Mouse (Mus musculus): Measurements from ENCODE around the gene Hist1h2bk. TPM values are rescaled to one million over a fixed set of nuclear protein-coding genes. Genes with fewer than 3 reads are reported as not detected.

The Hist1h2bk gene
- total and polyA plus RNA-seq, 2 experiments from 2014 or later, result 0.34 to 573 TPM

Small RNAs within 50 kb of the gene (microRNA-seq; reads per million reads assigned to microRNA genes)
- not detected for gene Gm26300
- not detected for gene Gm44390
- gene Gm44486, result not detected

Other genes with a start within 250 kb of the Hist1h2bk start
- 677 and 1,354 TPM in 2 replicates for gene Hist1h2an, start 248.7 kb upstream of the Hist1h2bk start, total RNA-seq (2014; rRNA removed; ENCODE audit: low replicate concordance)
- 1.8 and 3.3 TPM in 2 replicates for gene Hist1h2an, start 248.7 kb upstream of the Hist1h2bk start, polyA plus RNA-seq (2015; fragmentation: Nextera tagmentation; extraction: Ambion mirVana)
- 250 and 332 TPM in 2 replicates for gene Hist1h2bp, start 248.4 kb upstream of the Hist1h2bk start, total RNA-seq (2014; rRNA removed; ENCODE audit: low replicate concordance)
- gene Hist1h2bp, start 248.4 kb upstream of the Hist1h2bk start, polyA plus RNA-seq (2015; fragmentation: Nextera tagmentation; extraction: Ambion mirVana), result 0.34 and 0.55 TPM in 2 replicates
- gene Hist1h2bq, start 225.7 kb upstream of the Hist1h2bk start, total RNA-seq (2014; rRNA removed; ENCODE audit: low replicate concordance), result 1,204 and 1,722 TPM in 2 replicates
- gene Hist1h2bq, start 225.7 kb upstream of the Hist1h2bk start, polyA plus RNA-seq (2015; fragmentation: Nextera tagmentation; extraction: Ambion mirVana), result 5.6 and 6.3 TPM in 2 replicates
- gene Hist1h2ao, start 225.4 kb upstream of the Hist1h2bk start, total RNA-seq (2014; rRNA removed; ENCODE audit: low replicate concordance), result not detected in 2 replicates
- gene Hist1h2ao, start 225.4 kb upstream of the Hist1h2bk start, polyA plus RNA-seq (2015; fragmentation: Nextera tagmentation; extraction: Ambion mirVana), result not detected in 2 replicates
- 1.1 and 2.7 TPM in 2 replicates for gene Hist1h4m, start 224.1 kb upstream of the Hist1h2bk start, total RNA-seq (2014; rRNA removed; ENCODE audit: low replicate concordance)
- not detected in 2 replicates for gene Hist1h4m, start 224.1 kb upstream of the Hist1h2bk start, polyA plus RNA-seq (2015; fragmentation: Nextera tagmentation; extraction: Ambion mirVana)
- 3,661 and 3,822 TPM in 2 replicates for gene Hist1h4n, start 203.7 kb upstream of the Hist1h2bk start, total RNA-seq (2014; rRNA removed; ENCODE audit: low replicate concordance)
- 2.0 and 2.4 TPM in 2 replicates for gene Hist1h4n, start 203.7 kb upstream of the Hist1h2bk start, polyA plus RNA-seq (2015; fragmentation: Nextera tagmentation; extraction: Ambion mirVana)
- gene Hist1h2ap, start 202.4 kb upstream of the Hist1h2bk start, total RNA-seq (2014; rRNA removed; ENCODE audit: low replicate concordance), result 1,615 and 1,927 TPM in 2 replicates
- gene Hist1h2ap, start 202.4 kb upstream of the Hist1h2bk start, polyA plus RNA-seq (2015; fragmentation: Nextera tagmentation; extraction: Ambion mirVana), result 664 and 726 TPM in 2 replicates
- gene Hist1h2br, start 202.1 kb upstream of the Hist1h2bk start, total RNA-seq (2014; rRNA removed; ENCODE audit: low replicate concordance), result 929 and 1,160 TPM in 2 replicates
- gene Hist1h2br, start 202.1 kb upstream of the Hist1h2bk start, polyA plus RNA-seq (2015; fragmentation: Nextera tagmentation; extraction: Ambion mirVana), result 5.2 and 6.5 TPM in 2 replicates
- gene Zfp184, start 90.8 kb upstream of the Hist1h2bk start, total RNA-seq (2014; rRNA removed; ENCODE audit: low replicate concordance), result 1.1 and 1.7 TPM in 2 replicates
- 2.1 and 2.6 TPM in 2 replicates for gene Zfp184, start 90.8 kb upstream of the Hist1h2bk start, polyA plus RNA-seq (2015; fragmentation: Nextera tagmentation; extraction: Ambion mirVana)
- not detected in 2 replicates for gene Pom121l2, start 54.7 kb upstream of the Hist1h2bk start, total RNA-seq (2014; rRNA removed; ENCODE audit: low replicate concordance)
- gene Pom121l2, start 54.7 kb upstream of the Hist1h2bk start, polyA plus RNA-seq (2015; fragmentation: Nextera tagmentation; extraction: Ambion mirVana), result not detected in 2 replicates
- gene Prss16, start 26.1 kb upstream of the Hist1h2bk start, total RNA-seq (2014; rRNA removed; ENCODE audit: low replicate concordance), result 14.0 TPM in 1 of 2 replicates, not detected in the other
- 0.05 and 0.14 TPM in 2 replicates for gene Prss16, start 26.1 kb upstream of the Hist1h2bk start, polyA plus RNA-seq (2015; fragmentation: Nextera tagmentation; extraction: Ambion mirVana)
- gene Hist1h2ah, start 302 bp upstream of the Hist1h2bk start, total RNA-seq (2014; rRNA removed; ENCODE audit: low replicate concordance), result 48.9 and 128 TPM in 2 replicates
- gene Hist1h2ah, start 302 bp upstream of the Hist1h2bk start, polyA plus RNA-seq (2015; fragmentation: Nextera tagmentation; extraction: Ambion mirVana), result 1.9 TPM in 1 of 2 replicates, not detected in the other
- 29.3 and 34.1 TPM in 2 replicates for gene Hist1h4i, start 5.5 kb downstream of the Hist1h2bk start, total RNA-seq (2014; rRNA removed; ENCODE audit: low replicate concordance)
- 4.0 and 4.2 TPM in 2 replicates for gene Hist1h4i, start 5.5 kb downstream of the Hist1h2bk start, polyA plus RNA-seq (2015; fragmentation: Nextera tagmentation; extraction: Ambion mirVana)
- 658 and 1,026 TPM in 2 replicates for gene Hist1h2ag, start 7.1 kb downstream of the Hist1h2bk start, total RNA-seq (2014; rRNA removed; ENCODE audit: low replicate concordance)
- gene Hist1h2ag, start 7.1 kb downstream of the Hist1h2bk start, polyA plus RNA-seq (2015; fragmentation: Nextera tagmentation; extraction: Ambion mirVana), result 7.6 and 7.9 TPM in 2 replicates
- gene Hist1h2bj, start 7.3 kb downstream of the Hist1h2bk start, total RNA-seq (2014; rRNA removed; ENCODE audit: low replicate concordance), result 1,225 and 1,316 TPM in 2 replicates
- 1.7 and 3.1 TPM in 2 replicates for gene Hist1h2bj, start 7.3 kb downstream of the Hist1h2bk start, polyA plus RNA-seq (2015; fragmentation: Nextera tagmentation; extraction: Ambion mirVana)
- not detected in 2 replicates for gene Vmn1r188, start 48.6 kb downstream of the Hist1h2bk start, total RNA-seq (2014; rRNA removed; ENCODE audit: low replicate concordance)
- gene Vmn1r188, start 48.6 kb downstream of the Hist1h2bk start, polyA plus RNA-seq (2015; fragmentation: Nextera tagmentation; extraction: Ambion mirVana), result not detected in 2 replicates
- gene Vmn1r189, start 70.0 kb downstream of the Hist1h2bk start, total RNA-seq (2014; rRNA removed; ENCODE audit: low replicate concordance), result not detected in 2 replicates
- gene Vmn1r189, start 70.0 kb downstream of the Hist1h2bk start, polyA plus RNA-seq (2015; fragmentation: Nextera tagmentation; extraction: Ambion mirVana), result not detected in 2 replicates
- gene Vmn1r191, start 148.1 kb downstream of the Hist1h2bk start, total RNA-seq (2014; rRNA removed; ENCODE audit: low replicate concordance), result not detected in 2 replicates
- gene Vmn1r191, start 148.1 kb downstream of the Hist1h2bk start, polyA plus RNA-seq (2015; fragmentation: Nextera tagmentation; extraction: Ambion mirVana), result not detected in 2 replicates
- gene Vmn1r192, start 155.3 kb downstream of the Hist1h2bk start, total RNA-seq (2014; rRNA removed; ENCODE audit: low replicate concordance), result not detected in 2 replicates
- gene Vmn1r192, start 155.3 kb downstream of the Hist1h2bk start, polyA plus RNA-seq (2015; fragmentation: Nextera tagmentation; extraction: Ambion mirVana), result not detected in 2 replicates
- not detected in 2 replicates for gene Vmn1r193, start 187.3 kb downstream of the Hist1h2bk start, total RNA-seq (2014; rRNA removed; ENCODE audit: low replicate concordance)
- not detected in 2 replicates for gene Vmn1r193, start 187.3 kb downstream of the Hist1h2bk start, polyA plus RNA-seq (2015; fragmentation: Nextera tagmentation; extraction: Ambion mirVana)
- not detected in 2 replicates for gene Vmn1r194, start 208.3 kb downstream of the Hist1h2bk start, total RNA-seq (2014; rRNA removed; ENCODE audit: low replicate concordance)
- gene Vmn1r194, start 208.3 kb downstream of the Hist1h2bk start, polyA plus RNA-seq (2015; fragmentation: Nextera tagmentation; extraction: Ambion mirVana), result not detected in 2 replicates
- gene Vmn1r195, start 234.7 kb downstream of the Hist1h2bk start, total RNA-seq (2014; rRNA removed; ENCODE audit: low replicate concordance), result not detected in 2 replicates
- not detected in 2 replicates for gene Vmn1r195, start 234.7 kb downstream of the Hist1h2bk start, polyA plus RNA-seq (2015; fragmentation: Nextera tagmentation; extraction: Ambion mirVana)